ENCODE assay signal across 8 mouse cellular contexts in genomic region chr12:110373408-110374065, GRCm38 (mm10).
DNase-seq lines count a peak whose midpoint lies in the region; ATAC-seq lines count a peak whose summit lies in the region.

No protein-coding gene starts in this region.

- peak; percentile 74 for ATAC-seq in inflammation-experienced regulatory T-cells, adult 6 months

- intact Hi-C loops in gastrocnemius, postnatal 14 days (cut with DNase I; ENCODE audit: low total_unique reads): loop anchor here (5.0 kb wide), 1 partner anchor 936 kb away; no protein-coding TSS in a partner anchor

- DNase-seq in adipocyte (ENCODE audit: low spot score): peak; percentile 88
- DNase-seq in embryo, embryonic 10 days (ENCODE audit: low spot score): peak; percentile 92
- DNase-seq in gastrocnemius, postnatal 14 days: peak; percentile 90
- DNase-seq in left cerebral cortex, adult 9 months (ENCODE audit: low spot score in 2 of 2): peak; percentile 62 to 87
- DNase-seq in mesoderm, embryonic 11.5 days (ENCODE audit: low read depth, low spot score): peak; percentile 89
- DNase-seq in right cerebral cortex, postnatal 36 days (ENCODE audit: low spot score in 2 of 2): peak; percentile 72 to 74
- peak; percentile 80 for DNase-seq in yolk sac, embryonic 10.5 days (ENCODE audit: low spot score)

Comparison
In these comparisons a context has a peak if more than half of its experiments do, and no peak if none do; other contexts are left out.
1. Peak in every context shown above with its lines: DNase-seq and ATAC-seq.